Mouse (Mus musculus) liver, embryonic 14.5 days (tissue): ENCODE data around the gene Zfp74. TPM values are rescaled to one million over a fixed set of nuclear protein-coding genes. Genes with fewer than 3 reads are reported as not detected.

Experiments used
- ATAC-seq: fragments of 200-750 bp; cut with Nextera tagmentation; 2 replicates; pipeline ENCODE4 v1.8.0; 2017; ENCODE audit warnings: moderate number of reproducible peaks, mild to moderate bottlenecking, moderate library complexity; ENCODE audit not compliant: insufficient read depth
- DNase-seq, 3 experiments: peaks; one replicate each; pipeline ENCODE4 v3.0.0-alpha.2; 2012 to 2013; ENCODE audit warnings: low read depth in 3 of 3, low spot score in 3 of 3
- H3K27ac ChIP-seq: fragments of 300-500 bp; sonication (generic); 2 replicates; pipeline ENCODE4 v1.5.1; 2014; ENCODE audit warnings: moderate library complexity, mild to moderate bottlenecking, control low read depth, inconsistent platforms
- H3K27me3 ChIP-seq: fragments of 300-500 bp; sonication (generic); 2 replicates; pipeline ENCODE4 v1.6.1; 2014; ENCODE audit warnings: mild to moderate bottlenecking, low read length, moderate library complexity; ENCODE audit not compliant: control insufficient read depth, insufficient read depth
- H3K36me3 ChIP-seq: fragments of 300-500 bp; sonication (generic); replicated peaks from 2 replicates; pipeline ENCODE4 v1.6.1; 2014; ENCODE audit warnings: low read depth; ENCODE audit not compliant: control insufficient read depth, insufficient read depth
- H3K4me1 ChIP-seq, 2 experiments: fragments of 200-500 bp in 1 of 2; fragments of 300-500 bp in 1 of 2; sonication (generic) in 1 of 2; replicated peaks; 2 replicates each; pipeline ENCODE4 v1.6.1; 2012 to 2014; ENCODE audit warnings: antibody characterized with exemption in 1 of 2, inconsistent platforms in 1 of 2, low read length in 1 of 2; ENCODE audit not compliant: control insufficient read depth in 2 of 2, insufficient read depth in 2 of 2
- H3K4me2 ChIP-seq: fragments of 300-500 bp; sonication (generic); 2 replicates; pipeline ENCODE4 v1.6.1; 2014; ENCODE audit warnings: low read depth, mild to moderate bottlenecking, control low read depth, moderate library complexity
- H3K4me3 ChIP-seq, 2 experiments: fragments of 200-500 bp in 1 of 2; fragments of 300-500 bp in 1 of 2; sonication (generic) in 1 of 2; 2 replicates each; pipeline ENCODE4 v1.5.1; 2012 to 2014; ENCODE audit warnings: low read depth in 2 of 2, low read length in 2 of 2, mild to moderate bottlenecking in 2 of 2, control low read depth in 1 of 2, inconsistent platforms in 1 of 2, moderate library complexity in 1 of 2; ENCODE audit not compliant: insufficient read depth in 1 of 2
- H3K9ac ChIP-seq: fragments of 300-500 bp; sonication (generic); replicated peaks from 2 replicates; pipeline ENCODE4 v1.6.1; 2014; ENCODE audit warnings: mild to moderate bottlenecking, control low read depth, moderate library complexity
- H3K9me3 ChIP-seq: fragments of 300-500 bp; sonication (generic); 2 replicates; pipeline ENCODE4 v1.6.1; 2016; ENCODE audit warnings: low read length, mixed read lengths; ENCODE audit not compliant: control insufficient read depth
- CTCF ChIP-seq: IDR thresholded peaks from 2 replicates; pipeline ENCODE4 v1.5.1; 2016; ENCODE audit warnings: antibody characterized with exemption, low read depth, control low read depth
- EP300 ChIP-seq: IDR thresholded peaks from 2 replicates; pipeline ENCODE4 v1.6.1; 2016; ENCODE audit warnings: antibody characterized with exemption, low read depth
- WGBS: fragments of 180-500 bp; shearing (Covaris S2); extraction: QIAGEN DNeasy Blood & Tissue Kit; methylation state at CpG from one replicate; pipeline ENCODE4 v1.1.7; 2014; ENCODE audit not compliant: insufficient replicate concordance; 5-methylcytosine and 5-hydroxymethylcytosine counted together
- polyA plus RNA-seq, 2 experiments: library from polyadenylated mRNA; depleted of rRNA in 1 of 2; stranded (reverse) in 1 of 2; unstranded in 1 of 2; fragments of >200 nt; fragmentation: Nextera tagmentation in 1 of 2; extraction: Ambion mirVana in 1 of 2; gene quantifications; 2 replicates each; pipeline versions ENCODE4 v1.2.1 to v1.2.3; 2012 to 2014

Gene Zfp74
- polyA plus RNA-seq, 2 experiments, result 1.5 to 1.8 TPM

DNA sequence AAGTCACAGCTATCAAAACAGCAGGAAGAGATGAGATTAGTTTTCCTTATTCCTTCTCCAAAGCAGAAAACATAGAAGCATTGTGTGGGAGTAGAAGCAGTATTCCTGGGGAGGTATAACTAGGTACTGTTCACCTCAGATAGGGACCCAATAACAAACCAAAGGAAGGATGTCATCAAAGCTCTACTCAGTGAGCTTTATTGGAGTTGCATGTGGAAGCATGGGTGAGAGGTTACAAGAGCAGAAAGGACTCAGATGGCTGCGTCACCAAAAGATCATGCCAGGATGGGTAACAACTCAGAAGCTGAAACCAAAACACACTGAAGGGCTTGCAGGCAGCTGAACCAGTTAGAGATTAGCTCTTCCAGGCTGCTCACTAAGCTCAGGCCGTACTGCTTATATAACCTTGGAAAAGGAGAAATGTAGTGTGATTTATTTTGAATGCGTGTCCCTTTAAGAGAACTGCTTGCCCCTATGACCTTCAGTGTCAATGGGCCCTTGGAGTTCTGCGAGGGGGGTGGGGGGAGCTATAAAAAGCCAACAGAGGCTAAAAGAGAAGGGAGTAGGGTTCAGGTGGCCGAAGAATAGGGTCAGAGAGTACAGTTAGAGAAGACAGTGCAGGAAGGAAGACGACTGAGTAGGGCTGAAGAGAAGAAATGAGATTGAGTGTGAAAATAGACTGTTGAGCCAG, 36.4 kb downstream of the Zfp74 start:
- WGBS, result 42% methylated on average over 6 of the region's 6 CpGs
- no peaks in the 10 kb centered on the region for H3K27me3 ChIP-seq
- H3K36me3 ChIP-seq, result no peaks in the 10 kb centered on the region; the same call in 1 of the 2 replicates
- no peak overlapping the region for H3K4me2 ChIP-seq
- ATAC-seq (no peak), DNase-seq (no peak)
- H3K27ac ChIP-seq, result no peak overlapping the region
- 0 out of 4 replicates have a peak, but pooled peaks cover 0 to 2% of the 10 kb centered on the region in 2 experiments for H3K4me1 ChIP-seq
- H3K9me3 ChIP-seq, result no peaks in the 10 kb centered on the region
- no peak overlapping the region for H3K9ac ChIP-seq
- H3K4me3 ChIP-seq, result no peak overlapping the region
- no peak for TF ChIP-seq EP300
- TF ChIP-seq CTCF, result no peak

DNA sequence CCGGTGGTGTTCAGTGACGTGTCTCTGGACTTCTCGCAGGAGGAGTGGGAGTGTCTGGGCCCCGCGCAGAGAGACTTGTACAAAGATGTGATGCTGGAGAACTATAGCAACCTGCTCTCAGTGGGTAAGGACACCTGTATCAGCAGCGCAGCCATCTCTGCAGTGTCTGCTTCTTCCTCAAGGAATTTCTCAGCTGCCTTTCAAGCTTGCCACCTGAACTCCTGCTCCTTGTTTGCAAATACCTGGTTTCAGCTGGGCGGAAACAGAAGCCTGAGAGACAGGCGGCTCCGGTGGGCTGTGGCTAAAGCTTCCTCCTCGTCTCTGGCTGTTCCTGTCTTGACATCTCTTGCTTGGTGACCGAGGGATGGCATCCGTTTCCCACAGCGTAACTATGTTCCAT, 41.7 kb downstream of the Zfp74 start:
- Histone ChIP-seq H3K27me3 (no peaks in the 10 kb centered on the region), H3K9ac (no peak overlapping the region), H3K4me2 (no peak overlapping the region), H3K4me1 (no peaks in the 10 kb centered on the region; a peak in 2 of 4 replicates), H3K4me3 (no peak overlapping the region), H3K27ac (no peak overlapping the region), H3K9me3 (no peaks in the 10 kb centered on the region), H3K36me3 (no peaks in the 10 kb centered on the region; the same call in 1 of the 2 replicates)
- ATAC-seq (no peak), DNase-seq (no peak)
- TF ChIP-seq EP300 (no peak), CTCF (no peak)
- 78% methylated on average over 13 of the region's 13 CpGs for WGBS

DNA sequence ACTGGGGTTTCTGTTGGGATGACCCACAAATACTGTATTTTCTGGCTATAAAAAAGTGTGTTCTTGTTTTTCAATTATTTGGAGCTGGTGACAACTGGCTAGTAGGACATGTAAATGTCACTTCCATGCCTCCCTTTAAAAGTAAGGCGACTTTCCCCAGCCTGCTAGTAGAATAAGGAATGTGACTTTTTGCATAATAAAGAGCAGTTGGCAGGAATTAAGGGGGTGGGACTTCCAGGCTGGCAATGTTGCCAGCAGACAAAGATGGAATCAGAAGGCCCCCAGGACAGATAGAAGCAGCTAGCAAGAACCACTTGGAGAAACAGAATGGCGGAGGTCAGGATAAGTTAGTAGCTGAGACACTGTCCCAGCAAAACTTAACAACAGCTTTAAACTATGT, 43.6 kb downstream of the Zfp74 start:
- Histone ChIP-seq H3K4me3 (no peak overlapping the region), H3K9ac (no peak overlapping the region), H3K36me3 (no peaks in the 10 kb centered on the region; the same call in 1 of the 2 replicates)

DNA sequence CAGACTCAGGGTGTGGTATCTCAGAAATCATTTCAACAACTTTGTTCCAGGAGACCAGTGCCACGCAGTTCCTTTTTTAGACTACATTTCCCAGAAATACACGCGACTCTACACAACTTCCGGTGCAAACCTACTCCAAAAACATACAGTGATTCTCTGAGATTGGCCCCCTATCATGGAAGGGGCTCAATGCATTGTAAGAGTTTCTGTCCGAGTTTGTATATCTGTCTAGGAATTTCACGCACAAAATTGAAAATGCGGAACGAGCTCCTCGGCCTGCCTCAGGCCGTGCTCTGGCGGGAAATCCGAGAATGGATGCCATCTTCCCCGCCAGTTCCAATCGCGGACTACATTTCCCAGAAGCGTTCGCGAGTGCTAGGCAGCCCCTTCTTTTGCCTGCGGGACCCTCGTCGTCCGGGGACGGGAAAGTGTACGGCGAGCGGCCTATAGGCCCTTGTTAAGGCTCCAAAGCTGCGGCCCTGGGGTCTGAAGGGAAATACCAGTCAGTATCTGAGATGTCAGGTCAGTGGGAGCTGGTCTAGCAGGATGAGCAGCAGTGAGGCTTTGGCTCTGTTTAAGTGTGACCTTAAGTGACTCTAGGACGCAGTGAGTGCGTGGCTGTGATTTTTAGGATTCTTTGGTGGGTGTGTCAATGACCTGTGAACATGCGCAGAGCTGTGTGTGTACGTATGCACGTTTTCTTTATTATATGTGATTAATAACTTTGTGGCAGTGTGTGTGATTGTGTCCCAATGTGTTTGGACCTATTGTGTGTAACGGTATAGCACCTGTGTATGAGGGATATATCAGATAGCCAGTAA, 45.5 kb downstream of the Zfp74 start, which contains the start of gene Zfp383:
Gene Zfp383, plus strand, starts transcription at position 94 of the 821 bp plus-strand sequence.
- WGBS, result 2% methylated on average over 33 of the region's 33 CpGs
- ATAC-seq (peak; percentile 59), DNase-seq (peak; percentile 34 to 57 (median 39))
- Histone ChIP-seq H3K36me3 (no peaks in the 10 kb centered on the region; the same call in 1 of the 2 replicates), H3K27me3 (no peaks in the 10 kb centered on the region), H3K4me1 (peaks cover 0 to 4% of the 10 kb centered on the region in 2 experiments; a peak in 3 of 4 replicates), H3K4me2 (peak within 1 kb of the TSS; percentile 85), H3K27ac (no peak within 1 kb of the TSS), H3K9me3 (no peaks in the 10 kb centered on the region), H3K4me3 (peak within 1 kb of the TSS; percentile 66 to 79), H3K9ac (peak within 1 kb of the TSS; percentile 47)
- no peak for TF ChIP-seq CTCF
- TF ChIP-seq EP300, result no peak

More for the DNA sequence above, 43.6 kb downstream of the Zfp74 start:
- DNase-seq, result no peak
- TF ChIP-seq EP300, result no peak
- no peak for TF ChIP-seq CTCF
- H3K27ac ChIP-seq, result no peak overlapping the region
- H3K4me2 ChIP-seq, result no peak overlapping the region
- WGBS, result 66% methylated on average over 2 of the region's 2 CpGs
- H3K27me3 ChIP-seq, result no peaks in the 10 kb centered on the region
- no peak for ATAC-seq
- no peaks in the 10 kb centered on the region for H3K9me3 ChIP-seq
- peaks cover 0 to 4% of the 10 kb centered on the region in 2 experiments; a peak in 3 of 4 replicates for H3K4me1 ChIP-seq

DNA sequence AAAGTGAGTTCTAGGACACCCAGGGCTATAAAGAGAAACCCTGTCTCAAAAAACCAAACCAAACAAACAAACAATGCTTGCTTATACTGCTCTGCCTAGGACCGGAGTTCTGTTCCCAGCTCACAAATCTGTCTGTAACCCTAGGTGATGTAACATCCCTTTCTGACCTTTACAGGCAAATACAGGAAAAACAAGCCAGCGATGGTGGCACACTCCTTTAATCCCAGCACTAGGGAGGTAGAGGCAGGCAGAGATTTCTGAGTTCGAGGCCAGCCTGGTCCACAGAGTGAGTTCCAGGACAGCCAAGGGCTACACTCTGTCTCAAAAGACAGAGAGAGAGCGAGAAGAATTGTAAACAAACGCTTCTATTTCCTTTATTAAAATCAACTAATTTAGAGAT, 46.7 kb downstream of the Zfp74 start:
- H3K4me2 ChIP-seq, result no peak overlapping the region
- no peaks in the 10 kb centered on the region for H3K27me3 ChIP-seq
- 74% methylated on average over 5 of the region's 5 CpGs for WGBS
- no peak overlapping the region for H3K9ac ChIP-seq
- no peaks in the 10 kb centered on the region for H3K9me3 ChIP-seq
- H3K4me3 ChIP-seq, result no peak overlapping the region
- no peaks in the 10 kb centered on the region; the same call in 1 of the 2 replicates for H3K36me3 ChIP-seq
- TF ChIP-seq CTCF (no peak), EP300 (no peak)
- DNase-seq, result no peak
- no peak for ATAC-seq
- peaks cover 0 to 4% of the 10 kb centered on the region in 2 experiments; a peak in 3 of 4 replicates for H3K4me1 ChIP-seq
- no peak overlapping the region for H3K27ac ChIP-seq
